Mouse (Mus musculus): ENCODE data around the gene Ass1.

GRCm38 (mm10) chr2:31473941-31474340, 3.9 kb downstream of the Ass1 start:
- TF ChIP-seq CTCF (IDR thresholded peaks at IDR 0.05; ENCODE audit: extremely low read depth, insufficient read depth, low read length) = peak; percentile 10; the same call in 1 of the 2 replicates
- TF ChIP-seq POLR2A (IDR thresholded peaks at IDR 0.05; ENCODE audit: extremely low read depth, insufficient read depth, low read length) = no peak

Measured in cortical plate, adult 2 months (tissue).